Mouse (Mus musculus) cerebellum, postnatal 36 days (tissue): ENCODE measurements around the gene Sptlc3.
A peak's percentile ranks its signal among the peaks of the same experiment; 100 is the strongest.

Experiments used
- DNase-seq, 2 experiments: peaks; one replicate each; pipeline ENCODE4 v3.0.0; 2021 to 2022; ENCODE audit warnings: mixed read lengths in 2 of 2

Gene Sptlc3

DNA sequence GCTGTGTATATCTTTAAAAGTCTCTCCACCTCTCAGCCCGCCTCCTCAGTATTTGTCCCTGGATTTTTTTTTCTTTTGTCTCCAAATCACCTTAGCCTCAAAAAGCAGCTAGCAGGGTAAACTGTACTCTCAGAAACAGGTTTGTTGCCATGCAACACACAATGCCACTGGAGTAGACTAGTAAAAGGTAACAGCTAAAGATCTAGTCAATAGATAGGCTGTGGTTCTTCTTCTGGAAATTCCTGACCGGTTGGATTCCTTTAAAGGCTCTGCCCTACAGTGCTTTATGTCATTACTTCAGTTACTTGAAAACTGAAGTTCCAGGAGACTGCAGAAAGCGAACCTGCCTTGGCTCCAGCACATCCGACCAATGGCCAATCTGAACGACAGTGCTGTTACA lies at the start of gene Sptlc3:
Sptlc3 (plus strand) TSS at position 78 of the 400 bp plus-strand sequence.
- no peak for DNase-seq

DNA sequence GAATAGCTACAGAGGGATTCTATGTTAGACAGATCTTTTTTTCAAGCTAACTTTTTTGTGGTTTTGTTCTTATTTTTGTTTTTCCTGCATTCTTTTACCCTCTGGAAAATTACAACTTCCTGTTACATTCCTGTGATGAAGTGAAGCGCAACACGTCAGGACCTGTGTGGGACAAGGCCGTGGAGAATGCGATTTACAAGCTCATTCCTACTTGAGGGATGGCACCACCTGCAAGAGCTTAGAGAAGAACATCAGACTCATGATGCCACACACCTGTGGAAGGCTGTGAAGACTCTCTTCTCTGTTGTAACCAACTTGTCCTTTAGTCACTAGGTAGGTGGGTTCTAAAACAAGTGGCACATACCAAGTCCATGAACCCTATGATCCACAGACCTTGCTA lies 26.0 kb upstream of the Sptlc3 start:
- no peak for DNase-seq

DNA sequence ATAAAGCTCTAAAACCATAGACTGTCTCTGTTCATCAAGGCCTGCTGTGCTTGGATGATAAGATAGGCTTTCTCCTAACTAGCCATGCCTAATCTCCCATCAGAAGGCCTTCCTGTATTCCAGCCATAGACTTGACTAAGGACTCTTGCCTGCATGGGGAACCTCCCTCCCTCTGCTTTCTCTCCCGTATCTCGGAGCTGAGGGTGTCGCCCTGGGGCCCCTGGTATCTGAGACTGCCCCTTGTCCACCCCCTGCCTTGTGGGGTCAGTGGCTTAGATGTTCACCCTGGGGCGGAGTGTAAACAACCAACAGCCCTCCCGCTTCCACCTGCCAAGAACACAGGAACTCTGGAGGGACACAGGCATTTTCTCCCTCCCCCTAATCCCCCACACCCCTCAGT lies 5.0 kb upstream of the Sptlc3 start:
- DNase-seq, result no peak

DNA sequence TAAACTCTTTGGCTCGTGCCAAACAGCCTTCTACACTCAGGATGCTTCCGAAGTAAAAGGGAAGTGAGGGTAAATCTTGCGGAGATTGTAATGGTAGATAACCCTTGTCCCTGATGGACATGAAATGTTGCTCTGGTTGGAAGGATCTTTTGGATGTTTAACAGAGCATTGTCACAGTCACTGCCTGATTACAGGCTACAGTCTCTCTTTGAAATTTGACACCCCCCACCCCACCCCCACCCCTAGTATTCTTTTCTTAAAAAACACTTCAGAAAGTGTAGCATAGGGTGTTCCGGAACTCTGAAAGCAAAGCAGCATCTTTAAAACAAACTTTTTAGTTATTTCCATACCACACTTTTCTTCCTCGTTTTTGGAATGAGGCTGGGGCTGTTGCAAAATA lies 916 bp downstream of the Sptlc3 start:
- DNase-seq, result no peak

DNA sequence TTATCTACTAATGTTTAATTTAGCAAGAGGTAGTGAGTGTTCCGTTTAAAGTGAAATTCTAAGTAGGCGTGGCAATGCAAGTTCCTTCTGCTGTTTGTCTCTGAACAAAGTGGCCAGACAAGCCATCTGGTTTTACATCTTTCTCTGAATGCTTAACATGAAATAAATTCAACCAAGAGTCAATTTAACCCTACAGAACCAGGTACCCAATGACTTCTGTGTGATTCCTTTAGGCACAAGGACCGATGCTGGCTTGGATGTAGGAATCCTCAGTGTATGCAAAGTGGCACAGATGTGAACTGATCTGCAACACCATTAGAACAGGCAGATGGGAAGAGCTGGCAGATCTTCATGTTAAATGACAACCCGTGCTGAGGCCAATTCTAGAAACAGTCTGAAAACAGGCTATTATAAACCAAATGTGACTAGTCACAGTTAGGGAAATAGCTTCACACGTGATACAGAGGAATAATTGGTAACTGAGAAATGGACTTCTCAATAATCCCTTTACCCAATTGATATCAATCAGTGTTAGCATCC lies 68.3 kb downstream of the Sptlc3 start:
- no peak for DNase-seq

DNA sequence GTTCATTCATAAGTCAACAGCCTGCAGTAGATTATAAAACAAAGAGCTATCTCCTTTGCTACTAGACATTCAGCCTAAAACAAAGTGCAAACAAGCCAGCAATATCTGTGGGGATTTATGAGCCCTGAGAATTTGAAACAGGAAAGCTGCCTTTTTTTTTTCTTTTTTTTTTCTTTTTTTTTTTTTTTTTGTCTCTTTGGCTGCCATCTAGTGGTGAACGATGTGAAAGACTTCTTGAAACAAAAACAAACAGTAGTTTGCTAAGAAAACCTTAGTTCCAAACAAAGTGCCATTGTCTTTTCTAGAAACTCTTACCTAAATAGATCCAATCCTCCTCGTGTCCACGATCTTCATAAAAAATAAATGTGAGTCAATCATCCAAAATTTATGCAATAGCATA lies 85.6 kb downstream of the Sptlc3 start:
- no peak for DNase-seq

DNA sequence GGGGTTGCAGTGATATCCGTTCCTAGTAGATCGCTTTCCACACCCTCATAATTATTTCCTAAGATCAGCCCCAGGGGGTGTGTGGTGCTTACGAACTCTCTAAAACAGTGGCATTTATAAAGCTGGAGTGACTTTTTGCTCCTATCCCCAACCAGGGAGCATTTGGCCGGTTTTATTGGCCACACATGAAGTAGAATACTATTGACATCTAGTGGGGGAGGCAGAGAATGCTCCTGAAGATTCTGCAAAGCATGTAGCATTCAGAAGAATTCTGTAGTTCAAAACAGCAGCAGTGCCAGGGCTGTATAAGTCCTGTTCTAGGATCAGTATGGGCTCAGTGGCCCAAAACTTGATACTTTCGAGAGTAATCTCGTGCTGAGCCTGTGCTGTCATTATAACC lies 89.1 kb downstream of the Sptlc3 start:
- DNase-seq, result peak; percentile 20 to 47

DNA sequence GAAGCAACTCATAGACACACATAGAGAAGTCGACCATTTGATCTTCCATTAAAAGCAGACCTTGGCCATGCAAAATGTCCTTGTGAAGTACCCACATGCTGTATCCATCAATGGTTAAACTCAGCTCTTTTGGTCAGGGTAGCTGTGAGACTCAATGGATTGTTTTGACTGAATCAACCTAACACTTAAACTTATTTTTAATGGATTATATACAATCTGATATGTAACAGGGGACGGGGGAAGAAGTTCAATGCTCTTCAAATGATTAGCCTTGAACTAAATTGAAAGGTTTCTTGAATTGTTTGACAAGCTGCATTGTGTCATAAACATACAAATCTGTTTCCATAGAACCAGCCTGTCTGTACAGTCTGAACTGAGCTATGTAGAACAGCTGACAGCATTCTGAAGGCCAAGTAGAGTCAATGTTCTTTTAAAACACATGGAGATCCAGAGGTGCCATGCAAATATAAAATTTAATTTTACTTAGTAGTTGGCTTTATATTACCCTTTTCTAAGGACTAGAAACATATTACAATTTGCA lies 94.0 kb downstream of the Sptlc3 start:
- DNase-seq, result no peak

DNA sequence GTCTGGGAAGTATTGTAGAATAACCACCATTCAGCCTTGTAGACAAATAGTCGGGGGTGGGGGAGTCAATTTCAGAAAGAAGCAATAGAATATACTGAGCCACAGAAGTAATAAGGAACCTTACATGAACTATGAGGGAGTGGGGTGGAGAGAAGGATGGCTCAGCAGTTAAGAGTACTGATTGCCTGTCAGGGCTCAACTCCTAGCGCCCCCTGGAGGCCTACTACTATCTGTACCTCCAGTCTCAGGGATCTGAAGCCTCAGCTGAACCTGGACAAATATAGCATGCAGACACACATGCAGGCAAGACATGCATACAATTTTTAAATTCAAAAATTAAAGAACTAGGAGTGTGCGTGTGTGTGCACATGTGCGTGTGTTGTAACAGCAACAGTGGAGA lies 96.2 kb downstream of the Sptlc3 start:
- DNase-seq, result peak; percentile 47 to 49

DNA sequence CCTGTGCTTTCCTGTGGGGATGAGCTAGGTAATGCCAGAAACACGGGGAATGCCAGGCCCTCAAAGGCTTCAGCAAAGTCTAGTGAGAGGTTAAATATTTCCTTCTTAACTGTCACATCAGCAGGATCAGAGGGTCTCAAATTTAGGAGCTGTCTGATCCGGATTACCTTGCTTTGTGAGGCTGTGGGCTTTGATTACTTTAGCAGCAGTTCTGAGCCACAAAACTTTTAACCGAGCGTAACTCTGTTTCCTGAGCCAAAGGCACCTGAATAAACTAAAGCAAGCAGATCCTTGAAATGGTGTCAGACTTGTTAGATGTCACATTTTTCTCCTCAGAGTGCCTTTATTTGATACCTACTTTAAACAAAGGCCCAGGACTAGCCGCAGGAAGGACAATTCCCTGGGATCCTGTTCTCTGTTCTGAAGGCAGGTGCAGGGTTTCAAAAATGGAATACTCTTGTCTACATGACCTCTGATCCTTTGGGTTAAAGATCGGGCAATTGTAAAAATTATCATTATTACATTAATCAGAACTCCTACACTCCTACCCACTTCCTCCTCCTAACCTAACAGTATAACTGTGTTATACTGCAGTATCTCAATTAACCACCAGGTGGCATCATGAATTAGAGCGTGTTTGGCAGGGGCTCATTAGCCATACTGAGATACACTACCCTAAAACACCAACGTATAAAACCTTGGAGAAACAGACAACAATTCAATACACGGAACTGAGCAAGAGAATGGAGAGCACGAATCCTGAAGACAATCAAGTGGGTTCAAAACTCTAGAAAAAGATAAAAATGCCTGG lies 97.4 kb downstream of the Sptlc3 start:
- DNase-seq, result no peak

DNA sequence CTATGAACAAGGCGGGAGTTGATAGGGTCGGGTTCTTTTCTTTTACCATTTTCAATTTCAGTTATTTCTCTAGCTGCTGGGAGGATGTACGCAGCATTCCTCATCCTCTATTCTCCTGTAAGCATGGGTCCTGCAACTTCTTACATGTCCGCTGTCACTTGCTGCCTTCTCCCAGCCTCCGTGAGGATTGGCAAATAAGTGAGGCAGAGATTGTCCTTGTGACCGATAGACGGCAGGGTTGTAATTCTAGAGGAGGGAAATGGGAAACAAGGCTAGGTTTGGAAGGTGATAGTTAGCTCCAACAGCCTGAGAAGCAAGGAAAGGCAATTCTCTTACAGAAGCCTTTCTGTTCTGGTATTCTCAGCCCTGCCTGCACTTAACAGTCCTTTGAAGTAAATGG lies 98.4 kb downstream of the Sptlc3 start:
- DNase-seq, result no peak

DNA sequence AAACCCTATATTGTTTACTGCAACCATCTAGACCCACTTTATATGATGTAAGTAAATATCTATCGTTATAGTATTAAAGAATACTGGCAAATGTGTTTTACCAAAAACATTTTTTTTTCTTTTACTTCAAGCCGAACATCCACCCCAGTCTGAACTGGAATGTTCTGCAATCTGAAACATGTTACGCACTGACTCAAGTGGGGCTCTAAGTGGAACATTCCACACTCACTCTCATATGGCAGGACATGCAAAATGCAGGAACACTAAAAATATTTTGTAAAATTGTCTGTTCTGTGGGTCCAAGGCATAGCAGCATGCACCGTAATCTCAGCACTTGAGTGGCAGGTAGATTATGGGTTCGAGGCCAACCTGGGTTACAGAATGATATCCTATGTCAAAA lies 103.5 kb downstream of the Sptlc3 start:
- no peak for DNase-seq

DNA sequence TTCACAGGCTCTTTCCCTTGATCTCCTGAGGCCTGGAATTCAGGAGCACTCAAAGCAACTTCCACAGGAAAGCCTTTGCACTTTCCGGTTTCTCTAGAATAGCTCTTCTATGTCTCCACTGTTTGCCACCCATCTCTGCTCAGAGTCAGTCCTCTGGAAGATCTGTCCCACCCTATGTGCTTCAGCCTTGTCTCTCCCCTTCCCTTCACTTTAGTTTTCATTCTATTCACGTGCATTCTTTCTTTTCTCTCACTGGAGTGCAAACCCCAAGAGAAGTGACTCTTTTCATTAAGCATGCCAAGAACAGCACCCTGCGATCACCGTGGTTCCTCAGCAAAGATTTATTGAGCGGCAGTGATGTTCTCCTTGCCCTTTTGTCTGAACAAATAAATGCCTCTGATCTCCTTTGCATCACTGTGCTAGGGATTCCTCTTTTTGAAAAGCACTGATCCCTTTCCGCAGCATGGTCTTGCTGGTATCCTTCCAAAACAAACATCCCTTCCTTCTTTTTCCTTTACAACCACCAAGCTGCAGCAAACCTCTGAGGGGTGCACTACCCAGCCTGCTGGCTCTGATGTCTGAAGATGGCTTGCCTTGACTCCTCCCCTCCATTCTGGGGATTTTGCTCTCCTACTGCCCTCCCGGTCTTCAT lies 108.0 kb downstream of the Sptlc3 start:
- DNase-seq, result no peak

DNA sequence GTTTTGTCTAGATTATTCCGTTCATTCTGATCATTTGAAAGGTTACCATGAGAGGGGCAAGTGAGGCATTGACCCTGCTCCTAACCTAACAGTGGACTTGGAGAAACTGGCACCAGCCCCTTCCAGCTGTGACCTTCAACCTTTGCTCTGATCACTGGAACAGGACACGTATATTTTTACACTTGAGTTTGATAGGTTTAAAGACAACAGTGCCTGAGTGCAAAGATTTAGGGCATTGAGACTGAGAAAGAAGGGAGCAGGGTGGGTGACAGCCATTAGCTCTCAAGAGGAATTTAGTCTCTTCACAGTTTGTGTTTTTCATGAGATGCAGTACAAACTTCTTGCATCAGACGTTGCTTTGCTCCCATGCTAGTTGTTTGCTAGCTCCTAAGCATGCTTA lies 114.5 kb downstream of the Sptlc3 start:
- no peak for DNase-seq

DNA sequence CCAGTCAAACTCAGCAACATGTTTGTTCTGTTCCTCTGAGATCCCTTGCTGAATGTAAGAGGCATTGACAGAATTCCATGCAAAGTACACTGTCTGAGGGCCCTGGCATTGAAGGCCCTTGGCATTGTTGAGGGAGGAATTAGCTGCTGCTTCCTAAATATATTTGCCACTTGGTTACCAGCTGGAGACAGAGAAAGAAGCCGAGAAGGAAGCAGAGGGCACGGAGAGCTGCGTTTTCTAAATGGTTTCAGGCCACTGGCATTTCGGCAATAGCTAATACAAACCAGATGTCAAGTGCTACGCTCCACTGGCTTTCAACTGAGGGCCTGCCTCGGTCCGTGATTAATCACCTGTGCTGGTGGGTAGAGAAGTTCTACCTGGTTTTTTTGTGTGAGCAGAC lies 115.1 kb downstream of the Sptlc3 start:
- DNase-seq, result no peak

DNA sequence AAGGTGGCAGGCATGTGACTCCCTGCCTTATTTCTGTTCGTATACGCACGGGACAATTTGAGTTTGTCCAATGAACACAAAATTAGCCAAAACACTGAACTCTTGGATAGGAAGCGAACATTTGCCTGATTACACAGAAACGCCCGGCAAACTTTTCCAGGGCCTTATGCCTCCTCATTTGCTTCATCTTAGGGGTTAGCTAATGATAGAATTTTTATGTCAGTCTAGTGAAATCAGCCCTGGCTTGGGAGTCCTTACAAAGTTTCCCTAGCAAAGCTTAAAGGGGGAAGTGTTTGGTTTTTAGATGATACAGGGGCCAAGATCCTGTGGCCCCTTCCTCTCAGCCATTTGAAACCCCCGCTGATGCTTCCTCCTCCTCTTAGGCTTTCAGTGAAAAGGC lies 115.5 kb downstream of the Sptlc3 start:
- DNase-seq, result no peak

DNA sequence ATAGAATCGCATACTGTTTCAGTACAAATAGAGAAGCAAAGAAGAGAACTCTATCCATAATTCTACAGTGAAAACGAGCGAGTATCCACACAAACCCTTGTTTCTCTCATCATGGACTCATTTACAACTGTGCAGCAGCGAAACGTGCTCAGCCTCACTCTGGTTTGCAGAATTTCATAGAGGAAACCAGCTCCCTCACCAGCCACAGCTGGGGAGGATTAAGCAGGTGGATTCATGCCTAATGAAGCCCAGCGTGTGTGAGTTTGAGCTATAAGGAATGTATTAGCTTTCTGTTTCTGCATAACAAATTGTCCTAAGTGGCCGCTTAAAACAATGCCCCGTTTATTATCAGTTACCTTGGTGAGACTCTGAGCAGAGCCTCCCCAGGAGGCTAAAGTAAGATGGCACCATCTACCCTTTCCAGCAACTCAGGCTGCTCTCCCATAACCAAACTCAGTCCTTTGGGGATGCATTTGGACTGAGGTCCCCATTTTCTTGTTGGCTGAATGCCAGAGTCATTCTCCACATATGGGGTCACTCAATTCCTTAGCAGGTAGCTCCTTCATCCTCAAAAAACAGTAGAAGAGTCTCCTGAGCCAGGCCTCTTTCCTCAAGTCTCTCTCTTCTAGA lies 116.1 kb downstream of the Sptlc3 start:
- no peak for DNase-seq

DNA sequence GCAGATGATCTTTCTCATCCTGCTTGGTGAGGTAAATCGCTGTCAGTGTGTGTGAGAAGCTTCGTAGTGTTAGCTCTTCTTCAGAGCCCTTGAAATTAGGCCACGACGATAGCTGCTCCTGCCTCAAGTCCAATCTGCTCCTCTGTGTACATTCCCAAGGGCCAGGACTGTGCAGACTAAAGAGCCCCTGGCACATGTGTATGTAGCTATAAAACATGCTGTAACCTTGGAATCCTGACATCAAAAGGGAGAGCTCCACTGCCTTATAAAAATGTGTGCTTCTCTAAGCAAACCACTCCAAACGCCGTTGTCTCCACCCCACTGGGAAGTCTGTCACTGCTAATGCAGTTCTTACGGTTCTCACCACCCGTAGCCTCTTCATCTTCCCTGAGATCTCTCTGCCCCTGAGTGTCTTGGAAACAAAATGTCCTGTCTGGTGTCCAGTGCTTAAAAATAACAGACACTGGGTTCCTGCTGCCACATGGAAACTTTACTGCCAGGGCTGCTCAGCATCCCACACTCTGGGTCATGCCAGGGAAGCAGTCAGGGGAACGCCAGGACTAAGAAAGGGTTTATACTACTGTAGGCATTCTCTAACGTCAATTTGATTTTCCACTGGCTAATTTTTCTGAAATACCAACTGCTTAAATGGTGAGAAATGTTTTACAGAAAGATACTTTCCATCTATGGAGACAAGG lies 118.8 kb downstream of the Sptlc3 start:
- DNase-seq, result no peak

DNA sequence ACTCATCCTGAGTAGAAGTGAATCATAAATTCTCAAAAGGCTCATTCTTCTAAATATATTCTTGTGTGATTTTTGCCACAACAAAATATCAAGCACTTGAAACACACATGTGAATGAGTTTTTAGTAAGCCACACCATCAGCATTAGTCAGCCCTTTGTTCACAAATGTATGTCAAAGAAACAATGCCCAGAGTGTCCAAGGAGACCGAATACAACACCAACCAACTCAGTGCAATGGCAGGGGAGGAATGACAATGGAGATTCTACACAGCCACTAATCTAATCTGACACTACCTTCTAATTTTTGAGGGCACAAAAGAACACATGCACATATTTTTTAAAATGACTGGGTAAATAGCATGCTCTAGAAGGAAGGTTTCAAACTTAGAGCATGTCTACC lies 132.8 kb downstream of the Sptlc3 start:
- DNase-seq, result no peak

DNA sequence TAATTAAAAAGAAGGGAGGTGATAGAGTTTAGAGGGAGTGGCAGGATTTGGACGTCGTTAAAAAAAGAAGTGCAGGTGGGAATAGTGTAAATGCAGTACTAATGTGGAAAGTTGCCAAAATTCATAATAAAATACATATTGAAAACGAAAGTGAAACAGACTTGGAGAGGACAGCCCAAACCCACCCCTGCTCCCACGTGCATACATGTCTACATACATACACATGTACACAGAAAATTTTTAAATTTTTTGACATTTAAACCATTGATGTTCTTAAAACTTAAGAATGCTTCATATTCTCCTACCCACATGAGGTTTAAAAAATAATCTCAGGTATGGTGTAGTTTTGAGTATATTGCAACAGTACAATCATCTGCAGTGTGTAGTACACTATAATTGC lies 135.0 kb downstream of the Sptlc3 start:
- no peak for DNase-seq

DNA sequence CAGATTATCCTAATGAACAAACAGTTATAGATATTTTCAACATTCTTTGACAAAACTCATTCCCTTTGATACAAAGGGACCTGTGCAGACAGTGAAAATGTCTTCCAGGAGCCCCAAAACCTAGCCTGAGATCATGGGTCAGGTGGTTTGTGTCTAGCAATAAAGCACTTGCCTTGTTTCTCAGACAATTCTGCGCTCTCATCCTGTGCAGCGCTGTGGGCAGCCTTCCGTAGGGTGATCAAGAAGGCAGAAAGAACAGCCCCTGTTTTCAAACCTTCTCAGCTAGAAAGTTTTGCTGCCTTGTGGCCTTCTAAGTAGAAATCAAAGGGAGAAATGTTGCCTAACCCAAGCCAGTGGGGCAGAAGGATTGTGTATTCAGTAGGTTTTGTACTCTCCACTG lies 135.9 kb downstream of the Sptlc3 start:
- no peak for DNase-seq

DNA sequence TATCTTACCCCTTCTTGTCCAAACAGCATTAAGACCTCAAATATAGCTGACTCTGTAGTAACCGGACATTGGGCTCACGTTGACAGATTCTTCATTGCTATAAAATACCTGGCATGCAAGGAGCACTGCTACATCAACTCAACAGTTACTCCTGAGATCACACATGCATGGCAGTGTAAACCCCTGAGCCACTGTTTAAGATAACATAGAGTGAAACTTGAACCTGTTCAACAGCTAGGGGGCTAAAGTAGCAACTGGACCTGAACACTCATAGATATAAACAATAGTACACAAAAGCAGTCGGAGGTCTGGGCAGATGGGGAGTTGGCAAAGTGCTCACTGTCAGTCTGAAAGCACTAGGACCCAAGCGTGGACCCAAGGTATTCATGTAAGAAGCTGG lies 140.8 kb downstream of the Sptlc3 start:
- DNase-seq, result no peak

DNA sequence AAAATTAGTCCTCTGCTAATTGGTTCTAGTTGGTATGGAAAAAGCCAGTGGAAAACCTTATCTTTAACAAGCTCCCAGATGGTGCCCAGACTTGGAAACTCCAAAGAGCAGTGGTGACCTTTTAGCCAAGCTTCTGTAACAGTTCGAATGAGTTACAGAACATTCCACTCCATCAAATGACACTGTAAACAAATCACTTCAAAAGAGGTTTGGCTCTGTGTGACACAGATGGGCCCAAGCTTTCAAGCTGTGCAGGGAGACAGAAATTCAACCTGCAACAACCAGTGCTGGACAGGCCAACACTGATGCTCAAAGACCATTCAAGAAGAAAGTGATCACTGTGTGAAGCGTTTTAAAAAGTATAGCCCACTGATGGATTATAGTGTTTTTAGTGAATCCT lies 144.1 kb downstream of the Sptlc3 start:
- no peak for DNase-seq
